Mouse (Mus musculus) neural tube, embryonic 15.5 days (tissue): Measurements from ENCODE around the gene Mup17. TPM values are rescaled to one million over a fixed set of nuclear protein-coding genes. Genes with fewer than 3 reads are reported as not detected.
"Not testable (repeated sequence)": the region's sequence is repeated elsewhere in the genome, so short reads cannot be mapped to it uniquely, and the experiment has no call there.

Source experiments
- ATAC-seq: fragments of 200-750 bp; cut with Nextera tagmentation; 2 replicates; pipeline ENCODE4 v1.8.0; 2017; ENCODE audit warnings: mild to moderate bottlenecking, moderate TSS enrichment, moderate library complexity; ENCODE audit not compliant: low FRiP score
- H3K27ac ChIP-seq: fragments of 300-500 bp; sonication (generic); replicated peaks from 2 replicates; pipeline ENCODE4 v1.5.1; 2015; ENCODE audit warnings: mild to moderate bottlenecking, inconsistent platforms
- H3K27me3 ChIP-seq: fragments of 300-500 bp; sonication (generic); replicated peaks from 2 replicates; pipeline ENCODE4 v1.6.1; 2015; ENCODE audit warnings: inconsistent platforms
- H3K36me3 ChIP-seq: fragments of 300-500 bp; sonication (generic); 2 replicates; pipeline ENCODE4 v1.6.1; 2015; ENCODE audit warnings: inconsistent platforms
- H3K4me1 ChIP-seq: fragments of 300-500 bp; sonication (generic); 2 replicates; pipeline ENCODE4 v1.6.1; 2015; ENCODE audit warnings: inconsistent platforms
- H3K4me2 ChIP-seq: fragments of 300-500 bp; sonication (generic); 2 replicates; pipeline ENCODE4 v1.6.1; 2015; ENCODE audit warnings: inconsistent platforms, mild to moderate bottlenecking, moderate library complexity
- H3K4me3 ChIP-seq: fragments of 300-500 bp; sonication (generic); replicated peaks from 2 replicates; pipeline ENCODE4 v1.5.1; 2015; ENCODE audit warnings: mild to moderate bottlenecking, inconsistent platforms
- H3K9ac ChIP-seq: fragments of 300-500 bp; sonication (generic); replicated peaks from 2 replicates; pipeline ENCODE4 v1.6.1; 2015; ENCODE audit warnings: mild to moderate bottlenecking, inconsistent platforms
- H3K9me3 ChIP-seq: fragments of 300-500 bp; sonication (generic); replicated peaks from 2 replicates; pipeline ENCODE4 v1.6.1; 2016; ENCODE audit warnings: inconsistent platforms
- WGBS: fragments of 180-500 bp; shearing (Covaris S2); methylation state at CpG from one replicate; pipeline ENCODE4 v1.1.7; 2015; ENCODE audit warnings: mixed read lengths; 5-methylcytosine and 5-hydroxymethylcytosine counted together
- polyA plus RNA-seq: library from polyadenylated mRNA; unstranded; fragments of >200 nt; fragmentation: Nextera tagmentation; extraction: Ambion mirVana; gene quantifications from 2 replicates; pipeline ENCODE4 v1.2.1, GENCODE M21; 2015

The Mup17 gene
- polyA plus RNA-seq, result not detected in 2 replicates

DNA sequence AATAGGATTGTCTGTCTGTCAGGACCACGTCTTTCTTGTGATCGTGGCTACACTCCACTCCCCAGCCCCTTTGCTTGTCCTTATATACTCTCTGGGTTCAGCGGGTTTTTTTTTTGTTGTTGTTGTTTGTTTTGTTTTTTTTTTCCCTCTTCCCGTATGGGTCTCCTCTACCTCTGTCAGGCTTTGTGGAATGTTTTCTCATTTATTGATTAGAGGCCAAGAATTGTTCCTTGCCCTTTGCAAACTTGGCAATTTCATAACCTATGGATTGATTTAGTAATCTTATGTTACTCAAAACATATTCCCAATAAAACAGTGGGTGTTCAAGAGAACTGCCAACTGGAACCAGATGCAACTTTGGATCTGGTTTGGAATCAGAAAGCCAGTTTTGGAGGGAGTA lies at the start of gene Mup17:
Gene Mup17, minus strand, starts transcription at position 101 of the 400 bp plus-strand sequence.
- not testable (repeated sequence) for H3K9ac ChIP-seq, H3K36me3 ChIP-seq, H3K4me3 ChIP-seq, ATAC-seq, H3K27me3 ChIP-seq, H3K27ac ChIP-seq, H3K9me3 ChIP-seq, H3K4me1 ChIP-seq, H3K4me2 ChIP-seq
- 82% methylated on average over 4 of the region's 4 CpGs for WGBS

DNA sequence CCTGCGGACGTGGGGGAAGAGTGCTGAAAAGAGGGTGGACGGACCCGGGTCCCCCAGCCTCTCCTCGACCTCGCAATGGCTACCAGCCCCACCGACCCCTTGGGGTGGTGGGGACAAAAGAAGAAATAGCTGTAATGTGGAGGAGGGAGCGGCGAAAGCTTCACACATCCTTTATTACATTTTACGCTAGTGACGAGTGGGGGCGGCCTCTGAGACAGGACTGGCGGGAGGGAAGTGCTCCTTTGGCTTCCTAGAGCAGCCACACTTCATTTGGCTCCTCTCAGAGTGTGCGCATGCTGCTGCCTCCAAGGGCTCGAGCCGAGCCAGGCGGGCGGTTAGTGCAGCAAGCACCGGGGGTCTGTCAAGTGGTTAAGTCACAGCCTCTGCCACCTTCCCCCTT lies 24.1 kb downstream of the Mup17 start:
- not testable (repeated sequence) for H3K9ac ChIP-seq, H3K36me3 ChIP-seq, H3K27me3 ChIP-seq, ATAC-seq, H3K4me3 ChIP-seq, H3K4me2 ChIP-seq, H3K27ac ChIP-seq, H3K9me3 ChIP-seq, H3K4me1 ChIP-seq
- 90% methylated on average over 19 of the region's 19 CpGs for WGBS

- not testable (repeated sequence) for ATAC-seq, H3K4me3 ChIP-seq, H3K36me3 ChIP-seq, H3K4me1 ChIP-seq, H3K9me3 ChIP-seq, H3K27ac ChIP-seq, H3K27me3 ChIP-seq, H3K9ac ChIP-seq, H3K4me2 ChIP-seq
- WGBS, result 38% methylated on average over 2 of the region's 2 CpGs
These were observed 39.8 kb downstream of the Mup17 start for GRCm38 (mm10) chr4:61555887-61556286.

Other genes starting within 250 kb of the Mup17 start
- gene Mup15, start 156.1 kb downstream of the Mup17 start, polyA plus RNA-seq, result not detected in 2 replicates
- gene Mup16, start 76.3 kb downstream of the Mup17 start, polyA plus RNA-seq, result not detected in 2 replicates
- gene Mup18, start 78.3 kb upstream of the Mup17 start, polyA plus RNA-seq, result not detected in 2 replicates
- gene Mup19, start 186.4 kb upstream of the Mup17 start, polyA plus RNA-seq, result not detected in 2 replicates
- not detected in 2 replicates for gene Mup5, start 239.4 kb upstream of the Mup17 start, polyA plus RNA-seq